ENCODE assay signal across 9 mouse cellular contexts in genomic region chr15:79692334-79692733, GRCm38 (mm10). TPM values are rescaled to one million over a fixed set of nuclear protein-coding genes. Genes with fewer than 3 reads are reported as not detected.
DNase-seq lines count a peak whose midpoint lies in the region; ATAC-seq lines count a peak whose summit lies in the region.
"Had no signal": no experiment of that assay in that cellular context is flagged by ENCODE, and none has a peak within 500 bp of the region (broad histone marks: within the 10 kb centered on the region; RNA-seq: fewer than 3 reads in every experiment).

No protein-coding gene starts in this region.

- H3K36me3 ChIP-seq in kidney, embryonic 14.5 days (ENCODE audit: control insufficient read depth, insufficient read depth, low read length) = peaks cover 6% of the 10 kb centered on the region; the same call in 1 of the 2 replicates
- peaks cover 36% of the 10 kb centered on the region for H3K36me3 ChIP-seq in embryonic facial prominence, embryonic 10.5 days (replicated peaks)
- H3K36me3 ChIP-seq in hindbrain, embryonic 12.5 days = 0 out of 2 replicates have a peak, but pooled peaks cover 7% of the 10 kb centered on the region
- peaks cover 3% of the 10 kb centered on the region; the same call in 1 of the 2 replicates for H3K36me3 ChIP-seq in midbrain, embryonic 11.5 days (ENCODE audit: control insufficient read depth, insufficient read depth, low read length)

- no peak for DNase-seq in kidney, postnatal 10 days
- no peak for DNase-seq in embryonic facial prominence, embryonic 10.5 days (ENCODE audit: low spot score)
- no peak for DNase-seq in midbrain, embryonic 11.5 days (ENCODE audit: low spot score, missing footprints)
- no peak for DNase-seq in thymus, postnatal 36 days
- no peak for DNase-seq in left cerebral cortex, adult 8-10 months (ENCODE audit: low spot score in 2 of 2)
- DNase-seq in spleen, postnatal 4 days (ENCODE audit: low spot score in 2 of 2) = no peak
- DNase-seq: kidney, adult 9 months had no signal

- no peak for ATAC-seq in kidney, embryonic 14.5 days (ENCODE audit: low FRiP score, low TSS enrichment)
- no peak for ATAC-seq in hindbrain, embryonic 12.5 days (ENCODE audit: low FRiP score)
- no peak for ATAC-seq in midbrain, embryonic 11.5 days (ENCODE audit: low FRiP score)

- no peaks in the 10 kb centered on the region for H3K27me3 ChIP-seq in kidney, embryonic 14.5 days (ENCODE audit: control insufficient read depth, insufficient read depth, low read length)
- no peaks in the 10 kb centered on the region for H3K27me3 ChIP-seq in embryonic facial prominence, embryonic 10.5 days (replicated peaks; ENCODE audit: low read depth, poor library complexity, severe bottlenecking)
- H3K27me3 ChIP-seq in hindbrain, embryonic 12.5 days = no peaks in the 10 kb centered on the region
- H3K27me3 ChIP-seq in midbrain, embryonic 11.5 days (ENCODE audit: control insufficient read depth, insufficient read depth, low read length) = no peaks in the 10 kb centered on the region

- peak overlapping the region; percentile 89; the same call in 1 of the 2 replicates for H3K9ac ChIP-seq in kidney, embryonic 14.5 days (ENCODE audit: low read depth, low read length)
- H3K9ac ChIP-seq in hindbrain, embryonic 12.5 days = no peak overlapping the region
- H3K9ac ChIP-seq in midbrain, embryonic 11.5 days (ENCODE audit: low read length) = no peak overlapping the region

- no peaks in the 10 kb centered on the region for H3K9me3 ChIP-seq in kidney, embryonic 14.5 days (ENCODE audit: control insufficient read depth, low read length)
- no peaks in the 10 kb centered on the region for H3K9me3 ChIP-seq in embryonic facial prominence, embryonic 10.5 days
- no peaks in the 10 kb centered on the region for H3K9me3 ChIP-seq in hindbrain, embryonic 12.5 days (replicated peaks)
- no peaks in the 10 kb centered on the region for H3K9me3 ChIP-seq in midbrain, embryonic 11.5 days (ENCODE audit: control insufficient read depth, low read length)

- no peak overlapping the region for H3K27ac ChIP-seq in kidney, embryonic 14.5 days (ENCODE audit: low read depth, low read length)
- H3K27ac ChIP-seq in embryonic facial prominence, embryonic 10.5 days (replicated peaks) = no peak overlapping the region
- no peak overlapping the region for H3K27ac ChIP-seq in hindbrain, embryonic 12.5 days
- H3K27ac ChIP-seq in midbrain, embryonic 11.5 days (ENCODE audit: low read depth, low read length) = no peak overlapping the region

- no peak overlapping the region; the same call in 1 of the 2 replicates for H3K4me3 ChIP-seq in kidney, embryonic 14.5 days (ENCODE audit: low read length)
- H3K4me3 ChIP-seq in embryonic facial prominence, embryonic 10.5 days = peak overlapping the region; percentile 97; the same call in 1 of the 2 replicates
- H3K4me3 ChIP-seq in hindbrain, embryonic 12.5 days = no peak overlapping the region
- H3K4me3 ChIP-seq in midbrain, embryonic 11.5 days (ENCODE audit: low read depth, low read length) = no peak overlapping the region

- no peak overlapping the region for H3K4me2 ChIP-seq in kidney, embryonic 14.5 days (replicated peaks; ENCODE audit: low read depth, low read length)
- peak overlapping the region; percentile 90 for H3K4me2 ChIP-seq in hindbrain, embryonic 12.5 days (replicated peaks)
- H3K4me2 ChIP-seq in midbrain, embryonic 11.5 days = 0 out of 2 replicates have a peak overlapping the region, but pooled peaks have one; percentile 2

- H3K4me1 ChIP-seq in kidney, embryonic 14.5 days (ENCODE audit: control insufficient read depth, insufficient read depth, low read length) = peaks cover 27% of the 10 kb centered on the region
- H3K4me1 ChIP-seq in embryonic facial prominence, embryonic 10.5 days = peaks cover 55% of the 10 kb centered on the region
- H3K4me1 ChIP-seq in hindbrain, embryonic 12.5 days = peaks cover 46% of the 10 kb centered on the region
- peaks cover 24% of the 10 kb centered on the region for H3K4me1 ChIP-seq in midbrain, embryonic 11.5 days (ENCODE audit: control insufficient read depth, insufficient read depth, low read length)

- WGBS in kidney, embryonic 14.5 days = 54% methylated on average over 5 of the region's 5 CpGs
- WGBS in embryonic facial prominence, embryonic 10.5 days = 92% methylated on average over 5 of the region's 5 CpGs
- WGBS in hindbrain, embryonic 12.5 days = 88% methylated on average over 5 of the region's 5 CpGs
- 83% methylated on average over 5 of the region's 5 CpGs for WGBS in midbrain, embryonic 11.5 days

RNA-seq across cellular contexts. Expression of gene Gtpbp1, which starts 1.7 kb away (rescaled TPM):
- polyA plus RNA-seq in kidney, embryonic 14.5 days (2014; fragmentation: Nextera tagmentation; extraction: Ambion mirVana) = 20.3 and 31.6 TPM in 2 replicates
- 47.7 and 51.6 TPM in 2 replicates for polyA plus RNA-seq in embryonic facial prominence, embryonic 10.5 days (2016; fragmentation: Nextera tagmentation; extraction: Ambion mirVana)
- 41.4 and 45.5 TPM in 2 replicates for polyA plus RNA-seq in hindbrain, embryonic 12.5 days (2016; fragmentation: Nextera tagmentation; extraction: Ambion mirVana)
- 31.9 and 37.5 TPM in 2 replicates for polyA plus RNA-seq in midbrain, embryonic 11.5 days (2014; fragmentation: Nextera tagmentation; extraction: Ambion mirVana)
- 10 to 100 TPM; 48.5 to 60.5 (median 55.9) TPM for total RNA-seq in left cerebral cortex, adult 8-10 months (2022)

RNA-seq across cellular contexts. Expression of gene Josd1, which starts 4.6 kb away (rescaled TPM):
- 11.9 and 13.0 TPM in 2 replicates for polyA plus RNA-seq in kidney, embryonic 14.5 days (2014; fragmentation: Nextera tagmentation; extraction: Ambion mirVana)
- 22.9 and 23.9 TPM in 2 replicates for polyA plus RNA-seq in embryonic facial prominence, embryonic 10.5 days (2016; fragmentation: Nextera tagmentation; extraction: Ambion mirVana)
- 29.0 and 29.7 TPM in 2 replicates for polyA plus RNA-seq in hindbrain, embryonic 12.5 days (2016; fragmentation: Nextera tagmentation; extraction: Ambion mirVana)
- polyA plus RNA-seq in midbrain, embryonic 11.5 days (2014; fragmentation: Nextera tagmentation; extraction: Ambion mirVana) = 12.9 and 14.0 TPM in 2 replicates
- 10 to 100 TPM; 56.0 to 62.3 (median 60.6) TPM for total RNA-seq in left cerebral cortex, adult 8-10 months (2022)

RNA-seq across cellular contexts. Expression of gene Tomm22, which starts 21.7 kb away (rescaled TPM):
- polyA plus RNA-seq in kidney, embryonic 14.5 days (2014; fragmentation: Nextera tagmentation; extraction: Ambion mirVana) = 274 and 346 TPM in 2 replicates
- polyA plus RNA-seq in embryonic facial prominence, embryonic 10.5 days (2016; fragmentation: Nextera tagmentation; extraction: Ambion mirVana) = 250 and 258 TPM in 2 replicates
- polyA plus RNA-seq in hindbrain, embryonic 12.5 days (2016; fragmentation: Nextera tagmentation; extraction: Ambion mirVana) = 239 and 249 TPM in 2 replicates
- 327 and 349 TPM in 2 replicates for polyA plus RNA-seq in midbrain, embryonic 11.5 days (2014; fragmentation: Nextera tagmentation; extraction: Ambion mirVana)
- total RNA-seq in left cerebral cortex, adult 8-10 months (2022) = 100 to 1,000 TPM in 2 of 4 experiments, 10 to 100 TPM in 2; 87.9 to 109 (median 103) TPM

RNA-seq across cellular contexts. Expression of gene Cby1, which starts 33.3 kb away (rescaled TPM):
- 52.4 and 56.0 TPM in 2 replicates for polyA plus RNA-seq in kidney, embryonic 14.5 days (2014; fragmentation: Nextera tagmentation; extraction: Ambion mirVana)
- 60.3 and 69.6 TPM in 2 replicates for polyA plus RNA-seq in embryonic facial prominence, embryonic 10.5 days (2016; fragmentation: Nextera tagmentation; extraction: Ambion mirVana)
- 63.7 and 69.0 TPM in 2 replicates for polyA plus RNA-seq in hindbrain, embryonic 12.5 days (2016; fragmentation: Nextera tagmentation; extraction: Ambion mirVana)
- polyA plus RNA-seq in midbrain, embryonic 11.5 days (2014; fragmentation: Nextera tagmentation; extraction: Ambion mirVana) = 85.1 and 87.4 TPM in 2 replicates
- 10 to 100 TPM; 42.9 to 48.2 (median 46.4) TPM for total RNA-seq in left cerebral cortex, adult 8-10 months (2022)

RNA-seq across cellular contexts. Expression of gene Fam227a, which starts 33.6 kb away (rescaled TPM):
- polyA plus RNA-seq in kidney, embryonic 14.5 days (2014; fragmentation: Nextera tagmentation; extraction: Ambion mirVana) = 1.6 and 2.7 TPM in 2 replicates
- 2.0 and 2.3 TPM in 2 replicates for polyA plus RNA-seq in embryonic facial prominence, embryonic 10.5 days (2016; fragmentation: Nextera tagmentation; extraction: Ambion mirVana)
- 5.5 and 5.9 TPM in 2 replicates for polyA plus RNA-seq in hindbrain, embryonic 12.5 days (2016; fragmentation: Nextera tagmentation; extraction: Ambion mirVana)
- polyA plus RNA-seq in midbrain, embryonic 11.5 days (2014; fragmentation: Nextera tagmentation; extraction: Ambion mirVana) = 2.2 and 3.7 TPM in 2 replicates
- 10 to 100 TPM; 10.4 to 11.4 (median 10.6) TPM for total RNA-seq in left cerebral cortex, adult 8-10 months (2022)
